Mouse (Mus musculus) heart, postnatal 10 days (tissue): ENCODE measurements around the gene A3galt2. TPM values are rescaled to one million over a fixed set of nuclear protein-coding genes. Genes with fewer than 3 reads are reported as not detected.
A peak's percentile ranks its signal among the peaks of the same experiment; 100 is the strongest.

Experiments
- DNase-seq, 2 experiments: peaks; one replicate each; pipeline ENCODE4 v3.0.0; 2021
- intact Hi-C: fragments of 180-260 bp; cut with DNase I; formaldehyde crosslinking; loops from one replicate; pipeline ENCODE4 v1.15.1; 2025
- total RNA-seq, 2 experiments: library from RNA; stranded (reverse); gene quantifications; 2 replicates each; pipeline ENCODE4 v1.2.3; 2021

Gene A3galt2
- total RNA-seq, 2 experiments from 2014 or later = 0.12 to 0.29 TPM

- intact Hi-C loops = no loop called here
- no peak for DNase-seq
These were observed 32.1 kb downstream of the A3galt2 start for GRCm38 (mm10) chr4:128787023-128787939.

GRCm38 (mm10) chr4:128788108-128788507, 32.9 kb downstream of the A3galt2 start:
- no peak for DNase-seq
- intact Hi-C loops = no loop called here

DNA sequence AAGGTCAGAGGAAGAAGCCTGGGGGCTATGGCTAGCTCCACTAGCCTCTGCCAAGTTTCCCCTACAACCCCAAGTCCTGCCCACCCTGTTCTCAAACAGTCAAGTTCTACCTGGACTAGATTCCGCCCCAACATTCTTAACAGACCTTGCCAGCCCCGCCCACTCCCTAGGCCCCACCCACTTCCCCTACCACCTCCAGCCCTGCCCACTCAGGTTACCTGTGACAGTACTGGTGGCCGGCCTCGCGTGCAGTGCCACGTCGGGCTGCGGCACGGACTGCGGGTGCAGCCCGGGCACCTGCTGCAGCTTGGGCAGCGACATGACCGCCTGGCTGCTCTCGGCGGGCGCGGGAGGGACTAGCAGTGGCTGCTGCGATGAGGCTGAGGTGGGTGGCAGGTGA, 34.5 kb downstream of the A3galt2 start:
- intact Hi-C loops = no loop called here
- DNase-seq = no peak

DNA sequence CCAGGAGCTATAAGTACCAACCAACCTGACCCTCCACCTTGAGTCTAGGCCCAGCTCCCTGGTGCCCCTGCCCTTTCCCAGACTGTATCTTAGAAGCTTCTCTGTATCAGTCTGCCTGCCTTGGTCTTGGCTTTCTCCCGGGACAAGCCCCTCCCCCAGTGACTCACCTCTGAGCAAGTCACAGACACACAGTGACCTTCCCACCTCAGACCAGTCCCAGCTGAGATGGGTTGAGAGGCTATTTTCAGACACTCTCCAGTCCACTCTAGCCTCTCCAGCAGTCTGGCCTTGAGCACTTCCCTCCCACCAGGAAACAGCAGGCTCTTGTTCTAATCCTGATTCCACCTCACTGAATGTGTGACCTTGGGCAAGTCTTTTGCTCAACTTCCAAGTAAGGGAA, 38.5 kb downstream of the A3galt2 start:
- DNase-seq = peak; percentile 34 to 55
- intact Hi-C loops = no loop called here

DNA sequence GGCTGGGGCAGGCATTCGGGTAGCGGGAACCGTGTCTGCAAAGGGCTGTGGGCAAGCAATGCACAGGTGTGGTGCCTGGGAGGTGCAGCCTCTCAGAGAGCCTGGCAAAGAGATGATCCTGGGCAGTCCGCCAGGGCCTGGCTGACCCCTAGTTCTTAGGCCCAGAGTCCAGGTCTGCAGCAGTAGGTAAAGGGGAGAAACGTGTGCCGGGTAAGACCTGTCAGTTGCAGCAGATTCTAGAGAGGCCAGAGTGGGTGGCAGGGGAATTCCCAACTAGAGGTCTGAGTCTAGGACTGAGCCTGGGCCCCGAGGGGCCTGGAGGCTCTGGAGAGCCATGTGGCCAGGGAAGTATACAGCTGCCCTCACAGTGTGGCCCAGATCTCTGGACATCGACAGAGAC, 39.0 kb downstream of the A3galt2 start:
- peak in 1 of 2 experiments; percentile 35 for DNase-seq
- intact Hi-C loops = no loop called here

GRCm38 (mm10) chr4:128795596-128795995, 40.4 kb downstream of the A3galt2 start:
- intact Hi-C loops = no loop called here
- DNase-seq = no peak

DNA sequence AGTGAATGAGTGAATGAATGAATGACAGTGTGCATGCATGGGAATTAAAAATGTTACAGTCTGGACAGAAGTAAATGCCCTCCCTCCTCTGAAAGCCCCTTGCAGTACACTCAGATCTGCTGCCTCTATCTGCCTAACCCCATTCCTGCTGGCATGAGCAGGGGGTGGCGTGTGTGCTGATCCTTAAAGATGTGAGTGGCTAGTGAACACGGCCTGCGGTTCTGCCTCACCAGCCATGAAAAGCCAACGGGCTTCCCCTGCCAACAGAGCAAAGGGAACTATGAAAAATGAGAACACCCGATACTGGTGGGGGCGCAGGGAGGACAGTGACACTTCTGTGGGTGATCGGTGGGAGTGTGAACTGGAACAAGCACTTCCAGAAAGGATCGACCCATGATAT, 41.6 kb downstream of the A3galt2 start:
- DNase-seq = no peak
- intact Hi-C loops = no loop called here

GRCm38 (mm10) chr4:128801675-128802465, 46.7 kb downstream of the A3galt2 start:
- DNase-seq = no peak
- intact Hi-C loops = no loop called here

- intact Hi-C loops = no loop called here
These were observed 48.4 kb downstream of the A3galt2 start for GRCm38 (mm10) chr4:128803569-128803968.

DNA sequence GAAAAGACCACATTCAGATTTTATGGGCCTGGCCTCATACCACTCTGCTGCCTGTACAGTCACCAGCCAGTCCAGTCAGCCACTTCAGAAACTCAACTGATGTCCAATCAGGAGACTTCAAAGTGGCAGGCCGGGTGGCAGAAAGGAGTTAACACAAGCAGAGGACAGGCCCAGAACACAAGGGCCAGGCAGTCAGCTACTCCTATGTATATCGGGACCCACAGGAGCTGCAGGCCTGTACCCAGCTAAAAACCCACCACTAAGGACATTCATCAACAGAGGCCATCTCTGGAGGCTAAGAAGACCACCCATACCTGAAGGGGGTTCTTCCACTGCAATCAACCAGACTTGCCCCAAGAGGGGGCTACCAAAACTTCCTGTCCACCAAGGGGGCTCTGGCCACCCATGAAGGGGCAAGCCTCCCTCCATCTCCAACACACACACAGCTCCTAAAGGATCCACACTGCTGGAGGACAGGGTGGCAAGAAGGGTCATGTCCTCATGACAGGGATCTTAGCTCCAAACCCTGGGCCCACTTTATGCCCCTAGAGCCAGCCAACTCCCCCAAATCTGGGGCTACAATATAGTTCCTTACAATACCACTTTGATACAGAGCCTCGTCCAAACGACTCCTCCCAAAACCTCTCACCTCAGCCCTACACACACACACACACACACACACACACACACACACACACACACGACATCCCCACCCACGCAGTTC, 49.4 kb downstream of the A3galt2 start:
- intact Hi-C loops = no loop called here
- peak; percentile 47 to 54 for DNase-seq

More at GRCm38 (mm10) chr4:128803569-128803968, 48.4 kb downstream of the A3galt2 start:
- no peak for DNase-seq

GRCm38 (mm10) chr4:128805150-128806042, 50.2 kb downstream of the A3galt2 start:
- intact Hi-C loops = loop anchor here (2.0 kb wide), 1 partner anchor 33 kb away; no protein-coding TSS in a partner anchor
- DNase-seq = peak; percentile 51 to 69

GRCm38 (mm10) chr4:128806043-128806826, 51.1 kb downstream of the A3galt2 start, which contains the start of gene Zfp362:
Gene Zfp362, minus strand, starts transcription at chr4:128806045.
- intact Hi-C loops = loop anchor here (2.0 kb wide), 1 partner anchor 33 kb away; no protein-coding TSS in a partner anchor
- peak; percentile 63 to 65 for DNase-seq

GRCm38 (mm10) chr4:128806827-128807179, 51.6 kb downstream of the A3galt2 start:
- peak; percentile 76 to 77 for DNase-seq
- intact Hi-C loops = loop anchor here (2.0 kb wide), 1 partner anchor 32 kb away; no protein-coding TSS in a partner anchor

- intact Hi-C loops = no loop called here
- peak; percentile 86 to 87 for DNase-seq
These were observed 56.4 kb downstream of the A3galt2 start for GRCm38 (mm10) chr4:128811382-128812056.

DNA sequence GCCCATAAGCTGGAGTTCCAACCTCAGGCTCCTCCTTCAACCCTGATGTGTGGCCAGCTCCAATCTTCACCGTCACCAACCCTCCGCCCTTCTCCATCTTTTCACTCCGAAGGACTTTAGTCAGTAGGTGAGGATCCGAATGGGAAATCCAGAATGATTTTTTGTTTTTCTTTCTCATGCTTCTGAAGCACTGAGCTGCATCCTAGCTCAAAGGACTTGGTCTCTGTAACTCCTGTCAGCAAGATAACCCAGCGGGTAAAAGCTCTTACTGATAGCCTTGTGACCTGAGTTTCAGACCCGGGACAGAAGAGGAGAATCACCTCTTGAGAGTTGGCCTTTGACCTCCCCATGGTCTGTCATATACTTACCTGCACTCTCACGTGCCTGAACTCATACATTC, 61.8 kb downstream of the A3galt2 start:
- no peak for DNase-seq
- intact Hi-C loops = no loop called here
